Mouse (Mus musculus) hindbrain, embryonic 15.5 days (tissue): ENCODE measurements around the gene Drc1. TPM values are rescaled to one million over a fixed set of nuclear protein-coding genes. Genes with fewer than 3 reads are reported as not detected.

Source experiments
- ATAC-seq: fragments of 200-750 bp; cut with Nextera tagmentation; 2 replicates; pipeline ENCODE4 v1.8.0; 2017; ENCODE audit warnings: low read depth, moderate number of reproducible peaks, moderate TSS enrichment; ENCODE audit not compliant: low FRiP score
- H3K27ac ChIP-seq: fragments of 300-500 bp; sonication (generic); replicated peaks from 2 replicates; pipeline ENCODE4 v1.5.1; 2015; ENCODE audit warnings: mild to moderate bottlenecking, inconsistent platforms
- H3K27me3 ChIP-seq: fragments of 300-500 bp; sonication (generic); 2 replicates; pipeline ENCODE4 v1.6.1; 2015; ENCODE audit warnings: control low read depth, inconsistent platforms
- H3K36me3 ChIP-seq: fragments of 300-500 bp; sonication (generic); 2 replicates; pipeline ENCODE4 v1.6.1; 2015; ENCODE audit warnings: control low read depth, inconsistent platforms
- H3K4me1 ChIP-seq: fragments of 300-500 bp; sonication (generic); replicated peaks from 2 replicates; pipeline ENCODE4 v1.6.1; 2015; ENCODE audit warnings: control low read depth, inconsistent platforms
- H3K4me2 ChIP-seq: fragments of 300-500 bp; sonication (generic); 2 replicates; pipeline ENCODE4 v1.6.1; 2015; ENCODE audit warnings: moderate library complexity, mild to moderate bottlenecking, inconsistent platforms
- H3K4me3 ChIP-seq: fragments of 300-500 bp; sonication (generic); 2 replicates; pipeline ENCODE4 v1.5.1; 2015; ENCODE audit warnings: mild to moderate bottlenecking, inconsistent platforms
- H3K9ac ChIP-seq: fragments of 300-500 bp; sonication (generic); 2 replicates; pipeline ENCODE4 v1.6.1; 2015; ENCODE audit warnings: inconsistent platforms
- H3K9me3 ChIP-seq: fragments of 300-500 bp; sonication (generic); 2 replicates; pipeline ENCODE4 v1.6.1; 2016; ENCODE audit warnings: control low read depth, inconsistent platforms
- WGBS: fragments of 180-500 bp; shearing (Covaris S2); methylation state at CpG from one replicate; pipeline ENCODE4 v1.1.7; 2015; 5-methylcytosine and 5-hydroxymethylcytosine counted together
- polyA plus RNA-seq: library from polyadenylated mRNA; unstranded; fragments of >200 nt; fragmentation: Nextera tagmentation; extraction: Ambion mirVana; gene quantifications from 2 replicates; pipeline ENCODE4 v1.2.1, GENCODE M21; 2015

Gene Drc1
- polyA plus RNA-seq, 1 experiment from 2014 or later = 6.0 TPM

- Histone ChIP-seq H3K27me3 (no peaks in the 10 kb centered on the region), H3K4me2 (no peak overlapping the region), H3K9ac (no peak overlapping the region), H3K27ac (no peak overlapping the region), H3K9me3 (no peaks in the 10 kb centered on the region), H3K36me3 (no peaks in the 10 kb centered on the region), H3K4me3 (no peak overlapping the region), H3K4me1 (no peaks in the 10 kb centered on the region)
- peak; percentile 60; the same call in 1 of the 2 replicates for ATAC-seq
- WGBS = 77% methylated on average over 6 of the region's 6 CpGs
These were observed 106.5 kb downstream of the Drc1 start for GRCm38 (mm10) chr5:30387726-30388125.

GRCm38 (mm10) chr5:30389836-30390235 is 108.6 kb downstream of the Drc1 start:
- no peak for ATAC-seq
- 92% methylated on average over 5 of the region's 5 CpGs for WGBS

GRCm38 (mm10) chr5:30391473-30391872 is 110.3 kb downstream of the Drc1 start:
- H3K9me3 ChIP-seq = no peaks in the 10 kb centered on the region
- no peak overlapping the region for H3K27ac ChIP-seq
- WGBS = 27% methylated on average over 7 of the region's 7 CpGs
- H3K27me3 ChIP-seq = no peaks in the 10 kb centered on the region
- no peak overlapping the region for H3K4me2 ChIP-seq
- H3K4me3 ChIP-seq = no peak overlapping the region
- ATAC-seq = no peak
- H3K4me1 ChIP-seq = no peaks in the 10 kb centered on the region
- H3K9ac ChIP-seq = no peak overlapping the region
- no peaks in the 10 kb centered on the region for H3K36me3 ChIP-seq

More at GRCm38 (mm10) chr5:30389836-30390235, 108.6 kb downstream of the Drc1 start:
- Histone ChIP-seq H3K4me1 (no peaks in the 10 kb centered on the region), H3K4me2 (no peak overlapping the region), H3K36me3 (no peaks in the 10 kb centered on the region), H3K4me3 (no peak overlapping the region), H3K27me3 (no peaks in the 10 kb centered on the region), H3K27ac (no peak overlapping the region), H3K9ac (no peak overlapping the region), H3K9me3 (no peaks in the 10 kb centered on the region)

- WGBS = 87% methylated on average over 5 of the region's 5 CpGs
- H3K36me3 ChIP-seq = no peaks in the 10 kb centered on the region
- peaks cover 9% of the 10 kb centered on the region for H3K4me1 ChIP-seq
- no peaks in the 10 kb centered on the region for H3K9me3 ChIP-seq
- no peak for ATAC-seq
- no peaks in the 10 kb centered on the region for H3K27me3 ChIP-seq
- H3K27ac ChIP-seq = 0 out of 2 replicates have a peak overlapping the region, but pooled peaks have one; percentile 39
- no peak overlapping the region for H3K4me2 ChIP-seq
- no peak overlapping the region for H3K9ac ChIP-seq
- no peak overlapping the region for H3K4me3 ChIP-seq
These were observed 119.3 kb downstream of the Drc1 start for GRCm38 (mm10) chr5:30400521-30400920.

- Histone ChIP-seq H3K9ac (no peak overlapping the region), H3K27ac (no peak overlapping the region), H3K27me3 (no peaks in the 10 kb centered on the region), H3K4me2 (no peak overlapping the region), H3K36me3 (no peaks in the 10 kb centered on the region), H3K4me3 (no peak overlapping the region), H3K9me3 (no peaks in the 10 kb centered on the region), H3K4me1 (peaks cover 9% of the 10 kb centered on the region)
- no peak for ATAC-seq
- 10% methylated on average over 8 of the region's 8 CpGs for WGBS
These were observed 120.0 kb downstream of the Drc1 start for GRCm38 (mm10) chr5:30401165-30401564.

GRCm38 (mm10) chr5:30406876-30407275 is 125.7 kb downstream of the Drc1 start:
- Histone ChIP-seq H3K9me3 (no peaks in the 10 kb centered on the region), H3K4me3 (no peak overlapping the region), H3K27me3 (no peaks in the 10 kb centered on the region), H3K36me3 (no peaks in the 10 kb centered on the region), H3K9ac (no peak overlapping the region), H3K4me1 (peaks cover 9% of the 10 kb centered on the region; the same call in 1 of the 2 replicates), H3K27ac (no peak overlapping the region), H3K4me2 (peak overlapping the region; percentile 24; the same call in 1 of the 2 replicates)
- 11% methylated on average over 9 of the region's 9 CpGs for WGBS
- no peak for ATAC-seq

- WGBS = 44% methylated on average over 10 of the region's 10 CpGs
- Histone ChIP-seq H3K27me3 (no peaks in the 10 kb centered on the region), H3K4me1 (peaks cover 15% of the 10 kb centered on the region), H3K9me3 (no peaks in the 10 kb centered on the region), H3K36me3 (no peaks in the 10 kb centered on the region), H3K4me3 (no peak overlapping the region), H3K27ac (no peak overlapping the region), H3K9ac (no peak overlapping the region), H3K4me2 (no peak overlapping the region)
- ATAC-seq = no peak
These were observed 130.3 kb downstream of the Drc1 start for GRCm38 (mm10) chr5:30411524-30411923.

GRCm38 (mm10) chr5:30415381-30415780 is 134.2 kb downstream of the Drc1 start:
- no peak overlapping the region for H3K4me3 ChIP-seq
- H3K9me3 ChIP-seq = no peaks in the 10 kb centered on the region
- no peak overlapping the region for H3K9ac ChIP-seq
- no peak overlapping the region for H3K4me2 ChIP-seq
- ATAC-seq = no peak
- no peak overlapping the region for H3K27ac ChIP-seq
- H3K36me3 ChIP-seq = no peaks in the 10 kb centered on the region
- WGBS = 66% methylated on average over 2 of the region's 2 CpGs
- peaks cover 11% of the 10 kb centered on the region for H3K4me1 ChIP-seq
- no peaks in the 10 kb centered on the region for H3K27me3 ChIP-seq

GRCm38 (mm10) chr5:30415876-30416275 is 134.7 kb downstream of the Drc1 start:
- ATAC-seq = no peak
- 54% methylated on average over 4 of the region's 4 CpGs for WGBS
- Histone ChIP-seq H3K4me1 (peaks cover 11% of the 10 kb centered on the region), H3K27me3 (no peaks in the 10 kb centered on the region), H3K4me3 (no peak overlapping the region), H3K4me2 (no peak overlapping the region), H3K9me3 (no peaks in the 10 kb centered on the region), H3K27ac (peak overlapping the region; percentile 45; the same call in 1 of the 2 replicates), H3K9ac (no peak overlapping the region), H3K36me3 (no peaks in the 10 kb centered on the region)

Other genes with a start within 250 kb of the Drc1 start
- 52.5 and 59.1 TPM in 2 replicates for gene Tyms, start 207.8 kb upstream of the Drc1 start, polyA plus RNA-seq
- 11.5 and 13.7 TPM in 2 replicates for gene Garem2, start 176.2 kb upstream of the Drc1 start, polyA plus RNA-seq
- 3.2 and 5.3 TPM in 2 replicates for gene 3110082J24Rik, start 175.3 kb upstream of the Drc1 start, polyA plus RNA-seq
- 68.9 and 75.8 TPM in 2 replicates for gene Hadha, start 126.2 kb upstream of the Drc1 start, polyA plus RNA-seq
- gene Hadhb, start 126.1 kb upstream of the Drc1 start, polyA plus RNA-seq = 56.5 and 63.8 TPM in 2 replicates
- not detected in 2 replicates for gene Adgrf3, start 75.7 kb upstream of the Drc1 start, polyA plus RNA-seq
- 24.8 and 25.0 TPM in 2 replicates for gene Selenoi, start 48.8 kb upstream of the Drc1 start, polyA plus RNA-seq
- gene Otof, start 180.5 kb downstream of the Drc1 start, polyA plus RNA-seq = 6.8 and 7.9 TPM in 2 replicates
- 1.5 and 1.6 TPM in 2 replicates for gene 1700001C02Rik, start 184.7 kb downstream of the Drc1 start, polyA plus RNA-seq